Mouse (Mus musculus) embryo, embryonic 9.5 days (tissue): Measurements from ENCODE around the gene Tmem132d.

Source experiments
- DNase-seq: peaks from one replicate; pipeline ENCODE4 v3.0.0-alpha.2; 2017; ENCODE audit errors: extremely low spot score

The Tmem132d gene

DNA sequence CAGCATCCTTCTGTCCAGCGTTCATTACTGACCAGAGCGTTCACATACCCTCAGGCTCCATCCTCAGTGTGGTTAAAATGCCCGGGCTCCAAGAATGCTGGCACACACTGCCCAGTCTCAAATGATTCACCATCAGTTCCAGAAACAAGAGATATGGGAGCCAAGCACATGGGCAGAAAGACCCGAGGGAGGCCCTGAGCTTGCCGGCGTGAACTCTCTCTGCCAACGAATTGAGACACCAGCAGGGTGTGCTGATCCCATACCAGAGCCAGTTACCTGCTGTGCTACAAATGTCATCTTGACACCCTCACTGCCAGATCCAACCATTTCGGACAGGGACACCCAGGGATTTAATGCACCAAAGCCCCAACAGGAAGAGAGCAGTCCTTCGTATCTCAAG, 25.3 kb downstream of the Tmem132d start:
- no peak for DNase-seq

GRCm38 (mm10) chr5:128405071-128405470, 27.8 kb downstream of the Tmem132d start:
- no peak for DNase-seq

- DNase-seq = no peak
Measured at GRCm38 (mm10) chr5:128404223-128404622, 28.7 kb downstream of the Tmem132d start.

DNA sequence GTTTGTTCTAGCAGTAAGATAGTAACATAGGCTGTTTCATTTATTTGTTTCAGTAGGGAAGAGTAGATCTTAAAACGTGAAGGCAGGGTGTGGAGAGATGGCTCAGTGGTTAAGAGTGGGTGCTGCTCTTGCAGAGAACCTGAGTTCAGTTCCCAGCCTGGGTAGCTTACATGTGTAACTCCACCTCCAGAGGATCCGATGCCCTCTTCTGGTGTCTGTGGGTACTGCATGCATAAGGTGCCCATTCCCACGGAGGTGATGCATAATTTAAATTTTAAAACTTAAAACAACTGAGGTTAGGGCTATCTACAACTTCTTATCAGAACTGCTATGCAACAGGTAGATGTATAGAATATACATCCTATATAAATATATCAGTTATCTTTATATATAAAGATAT, 40.5 kb downstream of the Tmem132d start:
- no peak for DNase-seq

GRCm38 (mm10) chr5:128389665-128390064, 43.2 kb downstream of the Tmem132d start:
- DNase-seq = no peak

GRCm38 (mm10) chr5:128388358-128389141, 44.3 kb downstream of the Tmem132d start:
- peak; percentile 25 for DNase-seq

DNA sequence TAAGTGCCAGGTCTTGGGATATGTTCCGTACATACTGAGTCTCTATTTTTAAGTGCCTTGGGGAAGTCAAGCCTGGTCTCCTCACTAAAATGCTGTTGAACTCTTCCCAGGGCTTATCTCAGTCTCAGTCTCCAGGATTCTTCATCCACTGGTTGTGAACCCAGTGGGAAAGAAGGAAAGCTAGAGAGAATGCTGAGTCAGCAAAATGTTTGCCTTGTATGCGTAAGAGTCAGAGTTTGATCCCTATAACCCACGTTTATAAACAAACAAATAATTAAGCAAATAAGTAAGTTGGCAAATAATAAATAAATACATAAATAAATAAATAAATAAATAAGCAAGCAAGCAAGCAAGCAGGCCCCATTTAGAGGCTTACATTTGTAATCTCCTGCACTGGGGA, 63.1 kb downstream of the Tmem132d start:
- DNase-seq = no peak

DNA sequence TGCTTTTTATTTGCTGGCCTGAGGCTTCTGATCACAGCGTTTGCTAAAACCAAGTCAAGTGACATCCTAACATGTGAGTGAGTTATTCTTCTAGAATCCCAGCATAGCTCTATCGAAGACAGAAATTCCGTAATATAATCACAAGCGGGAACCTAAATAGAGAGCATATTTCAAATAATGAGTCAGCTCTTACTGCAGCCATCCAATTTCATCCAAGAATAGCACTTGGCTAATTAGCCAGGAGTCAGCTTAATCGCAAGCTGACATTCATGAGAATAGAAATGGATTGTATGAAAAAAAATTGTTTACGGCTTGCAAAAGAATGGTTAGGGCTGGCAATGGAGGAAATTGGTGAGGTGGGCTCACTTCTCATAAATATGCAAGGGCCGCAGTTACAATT, 63.8 kb downstream of the Tmem132d start:
- DNase-seq = no peak

DNA sequence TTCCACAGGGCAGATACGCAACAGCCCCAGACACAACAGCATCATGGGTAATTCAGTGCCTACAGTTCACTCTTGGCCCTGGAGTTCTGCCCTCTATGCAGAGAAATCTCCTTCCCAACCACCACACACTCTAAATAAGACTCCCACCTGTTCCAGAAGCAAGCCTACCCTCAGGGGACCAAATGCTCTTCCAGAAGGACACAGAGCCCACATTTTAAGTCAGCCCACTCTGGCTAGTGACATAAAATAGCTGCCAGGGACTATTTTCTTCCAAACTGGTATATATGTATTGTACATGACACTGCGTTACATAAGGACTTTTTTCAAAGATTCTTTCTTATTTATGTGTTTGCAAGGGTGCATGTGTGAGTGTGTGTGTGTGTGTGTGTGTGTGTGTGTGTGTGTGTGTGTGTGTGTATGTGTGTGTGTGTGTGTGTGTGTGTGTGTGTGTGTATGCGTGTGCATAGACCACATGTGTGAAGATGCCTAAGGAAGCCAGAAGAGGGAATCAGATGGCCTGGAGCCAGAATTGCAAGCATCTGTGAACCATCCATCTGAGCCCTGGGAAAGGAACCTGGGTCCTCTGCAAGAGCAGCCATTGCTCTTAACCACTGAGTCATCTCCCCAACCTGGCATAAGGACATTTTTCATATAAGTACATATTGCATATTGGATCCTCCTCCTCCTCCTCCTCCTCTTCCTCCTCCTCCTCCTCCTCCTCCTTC, 67.5 kb downstream of the Tmem132d start:
- no peak for DNase-seq

GRCm38 (mm10) chr5:128360946-128361675, 71.8 kb downstream of the Tmem132d start:
- DNase-seq = no peak

DNA sequence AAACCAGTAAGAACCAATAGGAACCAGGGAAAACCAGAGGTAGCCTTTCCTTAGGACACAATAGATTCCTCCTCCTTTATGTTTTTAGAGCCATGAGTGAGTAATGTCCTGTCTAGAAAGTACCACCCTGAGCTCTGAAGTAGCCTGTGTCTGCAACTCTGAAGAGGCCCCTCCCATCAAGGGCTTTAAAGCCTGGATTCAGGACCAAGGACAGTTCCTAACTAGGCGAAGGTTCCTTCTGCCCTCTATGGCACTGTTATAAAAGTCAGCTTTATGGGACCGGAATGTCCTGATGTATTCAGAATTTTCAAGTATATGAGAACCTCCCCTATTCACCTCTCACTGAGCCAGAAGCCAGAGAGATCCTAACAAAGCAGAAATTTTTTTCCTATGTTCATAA, 84.0 kb downstream of the Tmem132d start:
- DNase-seq = peak; percentile 49

GRCm38 (mm10) chr5:128336841-128337240, 96.0 kb downstream of the Tmem132d start:
- no peak for DNase-seq

- DNase-seq = no peak
Measured at GRCm38 (mm10) chr5:128332766-128333165, 100.1 kb downstream of the Tmem132d start.

DNA sequence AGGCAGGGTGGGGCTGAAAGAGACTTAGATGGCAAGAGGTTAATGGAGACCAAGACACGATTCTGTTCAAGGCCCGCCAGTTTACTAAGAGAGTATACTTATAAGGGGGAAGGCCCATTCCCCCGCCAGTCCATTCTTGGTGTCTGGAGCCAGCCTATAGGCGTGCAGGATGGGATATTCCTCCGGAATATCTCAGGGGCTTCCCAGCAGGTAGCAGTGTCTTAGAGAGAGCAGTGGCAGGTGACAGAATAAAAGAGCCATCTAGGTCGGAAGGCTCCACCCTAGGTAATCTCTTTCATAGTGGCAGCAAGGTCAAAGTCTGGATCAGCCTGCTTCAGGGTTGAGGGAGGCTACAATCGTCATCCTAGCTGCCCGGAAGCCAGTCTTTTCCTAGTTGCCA, 102.5 kb downstream of the Tmem132d start:
- no peak for DNase-seq

GRCm38 (mm10) chr5:128302387-128302786, 130.5 kb downstream of the Tmem132d start:
- no peak for DNase-seq

DNA sequence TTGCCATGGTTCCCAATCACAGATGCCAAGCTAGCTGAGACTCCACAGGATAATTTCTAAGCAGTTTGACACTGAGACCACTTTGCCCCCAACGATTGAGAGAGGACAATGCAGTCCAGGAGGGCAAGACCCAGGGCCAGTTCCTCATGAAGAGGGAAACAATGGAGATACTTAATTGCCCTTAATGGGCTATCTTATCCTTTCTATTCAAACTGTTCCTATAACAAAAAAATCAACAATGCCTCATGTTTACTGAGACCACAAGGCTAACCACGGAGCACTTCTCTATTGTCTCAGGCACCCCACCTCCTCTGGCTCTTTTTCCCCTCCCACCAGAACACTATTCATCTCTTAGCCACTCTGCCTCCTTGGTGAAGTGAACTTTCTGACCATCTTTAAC, 141.7 kb downstream of the Tmem132d start:
- DNase-seq = no peak

- DNase-seq = peak; percentile 74
Measured at GRCm38 (mm10) chr5:128273255-128273654, 159.6 kb downstream of the Tmem132d start.

DNA sequence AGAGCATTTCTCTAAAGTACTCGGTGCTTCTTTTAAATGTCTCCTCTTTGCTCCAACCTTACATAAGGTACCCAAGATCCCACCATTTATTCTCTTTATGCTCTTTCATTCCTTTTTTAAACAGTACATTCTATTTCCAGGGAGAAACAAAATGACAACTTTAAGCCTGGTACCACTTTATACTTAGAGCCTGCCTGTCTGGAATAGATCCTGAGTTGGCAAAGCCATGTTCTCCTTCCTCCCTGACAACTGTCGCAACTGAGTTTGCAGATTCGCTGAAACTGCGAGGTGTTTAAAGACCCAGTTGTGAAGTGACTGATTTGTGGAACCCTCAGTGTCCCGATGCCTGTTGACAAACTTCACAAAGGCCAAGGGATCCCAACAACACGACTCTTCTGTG, 165.5 kb downstream of the Tmem132d start:
- no peak for DNase-seq

GRCm38 (mm10) chr5:128244219-128244618, 188.7 kb downstream of the Tmem132d start:
- no peak for DNase-seq

- no peak for DNase-seq
Measured at GRCm38 (mm10) chr5:128236638-128237335, 196.1 kb downstream of the Tmem132d start.

GRCm38 (mm10) chr5:128235611-128236010, 197.3 kb downstream of the Tmem132d start:
- no peak for DNase-seq

GRCm38 (mm10) chr5:128233101-128233500, 199.8 kb downstream of the Tmem132d start:
- no peak for DNase-seq
